Mouse (Mus musculus) cerebellum, adult 11 months (tissue): ENCODE results near the gene Gm28036.

Experiments used
- DNase-seq: peaks from one replicate; pipeline ENCODE4 v3.0.0; 2022

Gm28036 gene

DNA sequence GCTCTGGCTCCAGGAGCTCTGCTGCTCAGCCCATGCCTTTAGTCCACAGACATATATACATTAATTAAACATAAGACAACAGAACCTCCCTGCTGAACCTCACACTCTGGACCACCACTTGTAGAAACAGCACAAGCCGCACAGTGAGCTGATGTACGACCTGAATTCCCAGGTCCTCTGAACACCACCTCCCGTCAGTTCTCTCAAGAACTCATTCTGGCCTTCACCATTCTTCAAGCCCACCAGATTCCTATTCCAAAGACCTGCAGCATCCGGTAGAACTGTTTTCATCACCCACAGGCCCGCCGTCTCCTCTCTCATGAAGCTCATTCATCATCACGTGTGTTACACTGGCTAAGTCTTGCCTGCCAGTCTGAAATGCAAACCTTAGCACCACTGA is 46.5 kb downstream of the Gm28036 start:
- DNase-seq, result no peak

DNA sequence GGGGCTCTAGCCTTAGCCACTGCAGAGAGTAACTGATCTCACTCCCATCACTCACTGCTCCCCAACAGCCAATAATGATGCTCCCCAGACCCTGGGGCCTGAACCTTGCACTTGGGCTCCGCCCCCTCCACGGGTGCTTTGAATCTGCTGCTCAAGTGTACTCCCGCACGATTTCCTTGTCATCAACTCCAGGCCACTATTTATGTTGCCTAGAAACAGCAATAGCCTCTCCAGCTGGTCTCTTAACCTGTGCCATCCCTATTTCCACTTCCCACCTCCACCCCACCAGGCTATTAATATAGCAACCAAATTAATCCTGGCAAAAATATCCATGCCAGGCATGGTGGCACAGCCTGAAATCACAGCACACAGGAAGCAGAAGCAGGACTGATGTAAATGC is 47.2 kb downstream of the Gm28036 start:
- DNase-seq, result no peak

DNA sequence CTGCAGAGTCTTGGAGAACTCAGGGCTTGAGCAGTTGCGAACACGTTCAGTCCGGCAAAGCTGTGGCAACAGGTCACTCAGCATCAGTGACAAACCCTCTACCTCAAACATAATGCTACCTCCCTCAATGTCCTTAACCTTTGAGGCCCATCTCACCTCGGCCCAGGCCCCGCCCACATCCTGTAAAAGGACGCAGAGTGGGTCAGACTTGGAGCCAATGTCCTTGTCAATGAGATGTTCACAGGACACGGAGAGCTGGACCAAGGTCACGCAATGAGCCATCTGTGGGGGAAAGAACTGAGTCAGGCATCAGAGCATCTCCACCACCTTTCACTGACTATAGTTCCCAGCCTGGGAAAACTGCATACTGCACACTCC is 47.7 kb downstream of the Gm28036 start:
- DNase-seq, result no peak

DNA sequence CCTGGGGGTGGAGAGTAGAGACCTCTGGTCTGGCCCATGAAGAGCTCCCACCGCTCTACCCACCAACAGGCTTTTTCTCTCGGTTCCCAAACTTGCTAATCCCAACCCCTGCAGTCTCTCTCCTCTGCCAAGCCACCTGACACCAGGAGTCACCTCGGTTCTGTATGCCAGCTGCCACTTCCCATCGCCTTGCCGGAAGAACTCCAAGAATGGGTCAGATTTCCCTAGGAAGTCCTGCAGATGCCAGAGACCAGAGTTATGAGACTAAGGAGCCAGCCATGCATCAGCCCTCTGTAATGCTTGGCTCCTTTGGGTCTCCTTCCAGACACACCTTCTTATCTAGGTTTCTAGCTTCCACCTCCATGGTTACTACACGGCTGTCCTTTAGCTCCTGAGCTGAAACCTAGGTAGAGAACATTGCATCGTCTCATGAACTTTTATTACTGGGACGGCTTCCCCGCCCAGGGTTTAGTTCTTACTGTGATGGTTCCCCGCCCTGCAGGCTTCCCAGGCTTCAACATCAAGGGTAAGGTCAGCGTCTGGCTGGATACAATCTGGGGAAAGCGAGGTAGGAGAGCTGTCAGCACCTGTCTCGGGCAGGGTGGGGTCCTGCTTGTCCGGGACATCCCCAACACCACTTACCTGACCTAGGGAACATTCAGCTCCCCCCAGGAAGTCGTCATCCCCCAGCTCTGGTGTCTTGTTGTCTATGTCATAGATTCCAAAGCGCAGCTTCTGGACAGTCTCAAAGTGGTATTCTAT is 48.3 kb downstream of the Gm28036 start:
- no peak for DNase-seq

DNA sequence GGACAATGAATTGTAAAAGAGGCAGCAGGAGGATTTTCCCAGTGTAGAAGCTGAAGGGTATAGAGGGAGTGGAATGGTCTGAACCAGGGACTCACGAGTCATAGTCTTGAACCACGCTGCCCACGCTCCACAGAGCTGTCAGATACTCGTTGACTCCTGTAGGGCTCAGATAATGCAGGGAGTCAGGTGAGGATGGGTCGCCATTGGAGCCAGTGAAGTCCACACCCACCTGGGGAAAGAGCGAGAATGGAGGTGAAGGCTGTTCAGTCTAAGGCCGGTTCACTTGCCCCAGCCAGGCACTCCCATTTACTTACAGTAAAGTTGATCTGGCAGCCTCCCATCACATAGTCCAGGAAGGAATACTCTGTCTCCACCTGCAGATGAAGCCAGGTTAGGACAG is 49.4 kb downstream of the Gm28036 start:
- DNase-seq, result no peak

DNA sequence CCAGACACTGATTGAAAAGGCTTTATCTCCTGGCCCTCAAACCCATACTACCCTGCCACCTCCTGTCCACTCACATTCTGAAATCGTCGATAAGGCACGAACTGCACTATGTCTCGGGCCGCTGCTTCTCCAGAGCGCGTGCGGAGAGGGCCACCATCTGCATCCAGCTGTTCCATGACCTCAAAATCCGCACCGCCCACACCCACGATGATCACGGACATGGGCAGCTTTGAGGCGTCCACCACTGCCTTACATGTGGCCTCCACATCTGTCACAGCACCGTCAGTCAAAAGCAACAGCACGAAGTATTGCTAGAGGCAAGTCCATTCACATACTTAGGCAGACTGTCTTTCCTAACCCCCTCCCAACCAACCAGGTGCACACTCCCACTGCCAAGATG is 53.2 kb downstream of the Gm28036 start:
- DNase-seq, result no peak

DNA sequence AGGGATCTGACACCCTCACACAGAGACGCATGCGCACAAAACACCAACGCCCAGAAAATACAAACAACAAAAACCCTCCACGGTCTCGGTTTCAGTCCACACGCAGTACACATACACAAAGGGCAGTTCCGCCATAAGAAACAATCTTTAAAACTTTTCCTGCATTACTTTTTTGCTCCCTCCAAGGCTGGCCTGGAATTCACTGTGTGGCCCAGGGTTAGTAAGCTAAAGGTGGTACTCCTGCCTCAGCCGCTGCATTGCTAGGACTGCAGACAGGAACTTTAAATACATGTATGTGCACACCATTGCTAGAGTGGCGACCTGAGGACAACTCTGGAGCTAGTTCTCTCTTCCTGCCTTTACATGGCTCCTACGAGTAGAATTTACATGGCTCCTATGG is 55.7 kb downstream of the Gm28036 start:
- DNase-seq, result no peak

DNA sequence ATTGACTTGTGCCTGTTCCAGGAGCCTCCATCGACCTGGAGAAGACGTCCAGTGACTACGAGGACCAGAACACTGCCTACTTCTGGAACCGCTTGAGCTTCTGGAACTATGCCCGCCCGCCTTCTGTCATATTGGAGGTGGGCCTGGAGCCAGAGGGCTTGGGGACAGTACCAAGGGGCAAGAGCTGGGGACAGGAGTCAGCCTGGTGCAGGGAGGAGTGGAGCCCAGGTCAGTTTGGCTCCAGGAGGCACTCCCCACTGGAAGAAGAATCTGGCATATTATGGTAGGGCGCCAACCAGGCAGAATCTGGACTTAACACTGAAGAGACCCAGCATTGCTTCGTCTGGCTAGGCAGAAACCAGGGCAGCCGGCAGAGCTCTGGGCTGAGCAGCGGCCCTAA is 59.0 kb downstream of the Gm28036 start:
- DNase-seq, result peak; percentile 67

DNA sequence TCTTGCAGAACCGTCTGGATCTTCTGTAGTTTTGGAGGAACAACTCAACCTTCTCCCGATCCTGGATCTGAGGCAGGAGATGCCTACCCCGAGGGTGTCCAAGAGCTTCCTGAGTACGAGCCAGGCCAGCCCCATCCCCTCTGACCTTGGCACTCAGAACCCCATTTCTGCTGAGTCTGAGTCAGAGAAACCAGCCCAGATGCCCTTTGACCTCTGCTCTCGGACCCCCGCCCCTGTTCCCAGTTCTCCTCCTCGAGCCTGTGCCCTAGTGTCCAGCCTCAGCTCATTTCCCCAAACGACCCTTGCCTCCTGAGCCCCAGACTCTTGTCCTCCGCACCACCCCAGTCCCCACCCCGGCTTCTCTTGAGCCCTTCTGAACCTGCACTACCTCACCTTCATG is 60.8 kb downstream of the Gm28036 start:
- DNase-seq, result no peak

DNA sequence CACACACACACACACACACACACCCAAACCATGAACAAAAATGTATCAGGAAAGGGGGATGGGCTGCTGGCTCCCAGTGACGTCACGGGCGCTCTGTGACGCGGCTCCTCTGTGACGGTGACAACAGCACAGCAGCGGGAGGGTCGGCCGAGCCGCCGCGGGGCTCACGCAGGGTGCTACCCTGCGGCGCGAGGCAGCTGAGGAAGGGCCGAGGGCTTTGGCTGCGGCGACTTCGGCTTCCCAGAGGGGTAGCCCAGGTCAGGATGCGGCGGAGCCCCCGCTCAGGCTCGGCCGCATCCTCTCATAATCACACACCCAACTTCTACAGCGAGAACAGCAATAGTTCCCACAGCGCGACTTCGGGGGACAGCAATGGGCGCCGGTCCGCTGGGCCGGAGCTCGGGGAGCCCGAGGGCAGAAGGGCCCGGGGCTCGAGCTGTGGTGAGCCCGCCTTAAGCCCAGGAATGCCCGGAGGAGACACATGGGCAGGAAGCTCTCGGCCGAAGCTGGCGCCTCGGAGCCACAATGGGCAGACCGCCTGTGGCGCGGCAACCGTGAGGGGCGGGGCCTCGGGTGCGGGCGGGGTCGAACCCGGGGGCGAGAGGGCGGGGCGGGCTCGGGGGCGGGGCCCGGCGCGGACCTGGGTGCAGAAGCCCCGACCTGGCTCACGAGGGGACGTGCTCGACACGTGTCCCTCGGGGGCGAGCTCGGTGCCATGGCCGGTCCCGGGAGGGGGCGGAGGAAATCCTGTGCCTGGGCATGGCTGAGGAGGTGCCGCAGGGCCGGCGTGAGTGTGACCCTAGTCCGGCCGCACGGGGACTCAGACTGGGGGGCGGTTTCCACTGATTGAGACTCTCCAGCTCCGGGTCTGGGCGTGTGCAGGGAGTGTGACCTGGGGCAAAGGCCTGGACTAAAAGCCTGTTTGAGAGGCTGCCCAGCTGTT is 61.5 kb downstream of the Gm28036 start, which contains the start of gene Spag4:
TSS of gene Spag4 (plus strand) at position 77 of the 943 bp plus-strand sequence.
- DNase-seq, result peak; percentile 58

DNA sequence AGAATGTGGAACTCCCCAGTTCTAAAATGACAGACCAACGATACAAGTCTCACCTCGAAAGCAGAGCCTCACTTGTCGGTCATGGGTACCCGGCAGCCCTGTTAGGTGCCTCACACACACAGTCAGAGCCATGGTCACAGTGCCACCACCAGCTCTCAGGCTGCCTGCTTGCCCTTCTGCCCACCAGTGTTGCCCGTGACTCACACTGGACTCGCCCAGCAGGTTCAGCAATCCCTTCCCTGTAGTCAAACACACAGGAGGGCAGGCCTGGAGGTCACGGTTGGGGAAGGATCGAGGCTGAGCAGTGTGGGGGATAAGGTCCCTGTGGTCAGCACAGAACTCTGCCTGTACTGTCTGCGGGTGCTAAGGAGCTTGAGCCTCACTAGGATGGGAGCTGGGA is 74.1 kb downstream of the Gm28036 start, which contains the start of gene Fer1l4:
TSS of gene Fer1l4 (minus strand) at position 132 of the 400 bp plus-strand sequence.
- no peak for DNase-seq

DNA sequence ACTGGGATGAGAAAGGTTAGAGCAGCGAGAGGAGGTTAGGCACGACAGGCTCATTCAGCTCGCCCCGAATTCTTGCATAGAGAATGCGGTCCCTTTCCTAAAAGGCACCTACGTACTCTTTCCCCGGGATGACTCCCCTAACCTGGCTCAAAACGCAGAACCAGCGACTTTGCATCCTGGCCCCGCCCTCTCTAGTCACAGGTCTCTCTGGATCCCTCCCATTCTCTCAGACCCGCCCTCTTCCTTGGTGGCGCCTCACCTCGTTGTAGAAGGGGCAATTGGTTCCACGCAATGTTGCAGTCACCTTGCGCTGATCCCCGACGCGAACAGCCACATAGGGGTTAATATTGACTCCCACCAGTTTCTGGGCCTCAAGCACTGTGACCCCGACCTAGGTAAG is 79.0 kb downstream of the Gm28036 start:
- no peak for DNase-seq

DNA sequence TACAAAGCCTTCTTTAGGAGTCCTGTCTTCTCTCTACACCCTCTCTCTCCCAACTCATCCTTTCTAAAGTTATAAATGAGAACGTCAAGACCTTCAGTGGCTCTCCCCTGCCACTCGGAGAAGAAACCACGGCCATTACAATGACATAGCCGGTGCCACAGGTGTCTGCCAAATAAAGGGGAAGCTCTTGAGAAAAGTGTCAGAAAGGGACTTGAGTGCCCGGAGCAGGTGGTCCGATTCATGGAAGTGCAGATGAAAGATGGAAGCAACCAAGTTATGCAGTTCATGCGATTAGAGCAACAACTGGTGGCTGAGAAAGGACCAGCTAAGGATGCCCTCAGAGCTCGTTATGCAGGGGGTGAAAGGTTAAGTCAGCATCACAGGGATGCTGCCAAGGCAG is 84.0 kb downstream of the Gm28036 start:
- no peak for DNase-seq

DNA sequence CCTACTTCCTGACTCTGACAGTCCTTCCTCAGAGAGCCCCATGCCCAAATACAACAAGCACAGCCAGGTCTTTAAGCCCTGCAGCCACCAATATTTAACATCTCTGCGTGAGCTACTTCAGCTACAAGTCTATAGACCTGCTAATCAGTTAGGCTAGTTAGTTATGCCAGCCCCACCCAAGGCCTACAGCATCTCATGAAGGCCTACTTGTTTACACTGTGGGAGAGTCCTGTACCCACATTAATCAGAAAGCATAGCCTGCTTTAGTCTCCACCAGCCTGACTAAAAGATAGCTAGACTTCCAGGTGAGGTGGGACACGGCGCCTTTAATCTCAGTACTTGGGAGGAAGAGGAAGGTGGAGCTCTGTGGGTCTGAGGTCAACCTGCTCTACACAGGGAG is 87.5 kb downstream of the Gm28036 start:
- DNase-seq, result no peak

DNA sequence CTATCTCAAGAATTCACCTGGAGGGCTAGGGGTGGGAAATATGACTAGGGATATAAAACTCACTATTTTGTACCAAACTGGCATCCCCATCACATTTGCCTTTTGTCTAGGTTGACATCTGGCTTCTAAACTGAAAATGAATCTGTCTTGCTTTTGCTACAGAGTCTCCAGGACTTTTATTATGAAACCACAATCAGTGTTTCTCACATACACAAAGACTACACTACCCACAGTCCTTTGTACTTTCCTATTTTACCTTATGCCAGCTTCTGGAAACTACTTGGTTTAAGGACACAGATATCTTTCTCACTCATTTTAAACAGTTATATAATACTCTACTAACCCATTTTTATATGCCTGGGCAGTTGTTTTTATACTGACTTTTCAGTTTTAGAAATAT is 101.4 kb downstream of the Gm28036 start:
- no peak for DNase-seq
